In genomic region chr1:72738946-72739680, GRCm38 (mm10) we compare ENCODE assay signal across 8 mouse cellular contexts. TPM values are rescaled to one million over a fixed set of nuclear protein-coding genes. Genes with fewer than 3 reads are reported as not detected.
A peak's percentile ranks its signal among the peaks of the same experiment; 100 is the strongest.
DNase-seq lines count a peak whose midpoint lies in the region; TF ChIP-seq lines count a peak whose summit lies in the region.
"Had no signal": no experiment of that assay in that cellular context is flagged by ENCODE, and none has a peak within 500 bp of the region (broad histone marks: within the 10 kb centered on the region; RNA-seq: fewer than 3 reads in every experiment).

No protein-coding gene starts in this region.

- peaks cover 26% of the 10 kb centered on the region for H3K4me1 ChIP-seq in E14TG2a.4 (replicated peaks; ENCODE audit: low read depth, low read length)
- H3K4me1 ChIP-seq in thymus, adult 2 months (replicated peaks; ENCODE audit: control insufficient read depth, insufficient read depth, low read length), result no peaks in the 10 kb centered on the region

- WGBS in thymus, adult 2 months, result 88% methylated on average over 15 of the region's 15 CpGs

- no peak for TF ChIP-seq CTCF in E14TG2a.4 (conservative IDR thresholded peaks at IDR 0.05; ENCODE audit: low read length)
- TF ChIP-seq CTCF in thymus, adult 2 months (IDR thresholded peaks at IDR 0.05; ENCODE audit: borderline replicate concordance, control insufficient read depth, extremely low read depth, insufficient read depth, low read length, poor library complexity), result no peak

- no peaks in the 10 kb centered on the region for H3K9me3 ChIP-seq in E14TG2a.4 (ENCODE audit: low read length)

- no peaks in the 10 kb centered on the region for H3K36me3 ChIP-seq in E14TG2a.4 (ENCODE audit: insufficient read depth, low read length)
- H3K36me3 ChIP-seq in thymus, adult 2 months (ENCODE audit: control insufficient read depth, insufficient read depth, low read length), result no peaks in the 10 kb centered on the region

- peak; percentile 34 for DNase-seq in 3134 (ENCODE audit: extremely low read depth, insufficient read length, low spot score)
- DNase-seq in cerebellum, postnatal 14 days, result peak; percentile 86
- DNase-seq in kidney, postnatal 10 days, result peak; percentile 62
- DNase-seq in right cerebral cortex, postnatal 4 days, result peak; percentile 30
- no peak for DNase-seq in thymus, adult 2 months
- no peak for DNase-seq in testis, postnatal 10 days (ENCODE audit: low spot score)

- H3K27me3 ChIP-seq in E14TG2a.4 (ENCODE audit: insufficient read depth, low read length), result peaks cover 21% of the 10 kb centered on the region
- no peaks in the 10 kb centered on the region; the same call in 1 of the 2 replicates for H3K27me3 ChIP-seq in thymus, adult 2 months (ENCODE audit: control insufficient read depth, insufficient read depth, low read length)

- H3K27ac ChIP-seq in thymus, adult 2 months (ENCODE audit: control insufficient read depth, insufficient read depth, low read length), result no peak overlapping the region

- H3K4me3 ChIP-seq in E14TG2a.4 (replicated peaks; ENCODE audit: low read length), result peak overlapping the region; percentile 64
- H3K4me3 ChIP-seq in thymus, adult 2 months (ENCODE audit: control insufficient read depth, insufficient read depth, low read length), result no peak overlapping the region

- TF ChIP-seq POLR2A in thymus, adult 2 months (IDR thresholded peaks at IDR 0.05; ENCODE audit: control insufficient read depth, extremely low read depth, insufficient read depth, low read length, poor library complexity), result no peak

RNA-seq across cellular contexts. Expression of gene Rpl37a, which starts 28.0 kb away (rescaled TPM):
- polyA plus RNA-seq in thymus, adult 2 months (2012; rRNA removed), result 697 and 870 TPM in 2 replicates

RNA-seq across cellular contexts. Expression of gene Ankar, which starts 38.7 kb away (rescaled TPM):
- polyA plus RNA-seq in thymus, adult 2 months (2012; rRNA removed), result not detected in 2 replicates
- polyA plus RNA-seq: intestine, embryonic 14.5 days had no signal

Comparison
In these comparisons a context has a peak if more than half of its experiments do, and no peak if none do; other contexts are left out.
1. DNase-seq: peak in 3134 (single experiment), cerebellum, postnatal 14 days (2 of 2), kidney, postnatal 10 days (single experiment) and right cerebral cortex, postnatal 4 days (single experiment); none in thymus, adult 2 months (single experiment) and testis, postnatal 10 days (single experiment).